Mouse (Mus musculus): ENCODE data around the gene Tnfrsf25.

DNA sequence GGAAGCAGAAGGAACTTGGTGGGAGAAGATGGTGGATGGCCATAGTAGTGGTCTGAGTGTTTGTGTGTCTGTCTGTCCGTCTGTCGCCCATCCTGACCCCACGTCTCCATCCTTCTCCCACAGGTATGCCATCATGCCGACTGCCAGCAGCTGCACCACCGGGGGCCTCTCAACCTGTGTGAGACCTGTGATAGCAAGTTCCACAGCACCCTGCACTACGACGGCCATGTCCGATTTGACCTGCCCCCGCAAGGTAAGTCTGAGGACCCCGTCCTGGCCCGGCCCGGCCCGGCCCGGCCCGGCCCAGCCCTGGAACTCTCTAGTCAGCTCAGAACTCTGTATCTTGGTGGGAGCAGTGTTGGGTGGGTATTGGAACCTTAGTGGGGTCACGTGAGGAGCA, 13.8 kb upstream of the Tnfrsf25 start:
- no peak for TF ChIP-seq CTCF (IDR thresholded peaks at IDR 0.05; ENCODE audit: control insufficient read depth, insufficient read depth, insufficient read length)
- no peak for TF ChIP-seq MYOD1 (IDR thresholded peaks at IDR 0.05; ENCODE audit: control insufficient read depth, insufficient read length, low read depth)
- TF ChIP-seq USF1 (IDR thresholded peaks at IDR 0.05; ENCODE audit: low read depth): no peak
- TF ChIP-seq MYOG (IDR thresholded peaks at IDR 0.05; ENCODE audit: control insufficient read depth, extremely low read depth, insufficient read length): no peak
- no peak for TF ChIP-seq CEBPB (IDR thresholded peaks at IDR 0.05; ENCODE audit: low read depth)
- TF ChIP-seq MAX (IDR thresholded peaks at IDR 0.05): no peak
- TF ChIP-seq FOSL1 (IDR thresholded peaks at IDR 0.05; ENCODE audit: insufficient read depth, low read length, poor library complexity, severe bottlenecking): no peak

Data from C2C12 (cell line).